Mouse (Mus musculus): ENCODE data around the gene Fosl1. TPM values are rescaled to one million over a fixed set of nuclear protein-coding genes. Genes with fewer than 3 reads are reported as not detected.
A peak's percentile ranks its signal among the peaks of the same experiment; 100 is the strongest.
"Not testable (repeated sequence)": the region's sequence is repeated elsewhere in the genome, so short reads cannot be mapped to it uniquely, and the experiment has no call there.

Gene Fosl1
- not detected in 2 replicates for polyA plus RNA-seq (2016; fragmentation: Nextera tagmentation; extraction: Ambion mirVana)

DNA sequence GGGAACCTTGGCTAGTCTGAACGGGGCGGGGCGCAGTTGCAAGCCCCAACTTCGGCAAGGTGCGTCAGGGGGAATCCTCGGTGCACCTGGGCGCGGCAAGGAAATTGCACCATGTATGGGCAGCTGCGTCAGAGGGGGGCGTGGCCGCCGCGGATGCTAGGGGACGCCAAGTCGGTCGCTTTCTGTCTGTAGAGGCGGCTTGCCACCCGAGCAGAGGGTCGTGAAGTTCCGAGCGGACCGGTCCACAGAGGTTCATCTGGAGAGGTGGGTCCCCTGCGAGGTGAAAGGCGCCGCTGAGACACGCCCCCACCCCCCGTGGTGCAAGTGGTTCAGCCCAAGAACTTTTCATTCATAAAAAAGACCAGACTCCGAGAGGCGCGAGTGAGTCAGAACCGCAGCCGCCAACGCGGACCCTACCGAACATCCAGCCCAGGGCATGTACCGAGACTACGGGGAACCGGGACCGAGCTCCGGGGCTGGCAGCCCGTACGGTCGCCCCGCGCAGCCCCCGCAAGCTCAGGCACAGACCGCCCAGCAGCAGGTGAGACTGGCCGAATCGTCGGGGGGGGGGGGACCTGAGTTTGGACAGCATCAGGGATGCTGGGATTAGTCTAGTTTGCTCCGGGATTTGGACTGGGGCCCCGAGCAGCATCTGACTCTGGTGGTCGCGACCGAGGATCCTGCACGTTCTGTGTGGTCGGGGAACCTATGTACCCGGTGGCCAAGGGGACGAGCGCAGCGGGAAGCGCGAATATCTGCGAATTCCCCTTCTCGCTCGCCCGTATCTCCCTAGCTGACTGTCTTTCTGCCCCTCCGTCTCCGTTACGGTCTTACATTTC, at the start of gene Fosl1:
Fosl1 (plus strand) TSS at position 33 of the 839 bp plus-strand sequence.
- H3K9ac ChIP-seq (replicated peaks): peak within 1 kb of the TSS; percentile 51
- no peaks in the 10 kb centered on the region for H3K36me3 ChIP-seq
- peak within 1 kb of the TSS; percentile 55 for H3K4me3 ChIP-seq (replicated peaks)
- H3K9me3 ChIP-seq: no peaks in the 10 kb centered on the region
- H3K27me3 ChIP-seq: peaks cover 80% of the 10 kb centered on the region
- peak within 1 kb of the TSS; percentile 97 for H3K4me2 ChIP-seq
- under 1% methylated on average over 70 of the region's 70 CpGs for WGBS
- peak; percentile 28; the same call in 1 of the 2 replicates for ATAC-seq (ENCODE audit: insufficient number of reproducible peaks, insufficient read depth, low FRiP score, low TSS enrichment, low read depth)
- H3K4me1 ChIP-seq (replicated peaks): peaks cover 15% of the 10 kb centered on the region
- no peak within 1 kb of the TSS for H3K27ac ChIP-seq

DNA sequence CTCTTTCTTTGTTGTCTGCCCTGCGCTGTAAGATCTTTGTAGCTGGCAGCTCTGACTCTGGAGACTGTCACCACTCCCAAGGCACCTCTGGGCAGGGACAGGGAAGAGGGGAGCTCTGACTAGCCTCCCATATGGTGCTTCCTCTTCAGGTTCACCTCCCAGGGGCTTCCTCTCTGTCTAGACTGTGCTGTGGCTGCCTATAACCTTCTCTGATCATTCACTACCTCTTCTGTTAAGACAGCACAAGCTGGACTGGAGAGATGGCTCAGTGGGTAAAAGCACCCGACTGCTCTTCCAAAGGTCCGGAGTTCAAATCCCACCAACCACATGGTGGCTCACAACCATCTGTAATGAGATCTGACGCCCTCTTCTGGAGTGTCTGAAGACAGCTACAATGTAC, 46.3 kb upstream of the Fosl1 start:
- WGBS: 72% methylated on average over 4 of the region's 4 CpGs
- H3K4me1 ChIP-seq (replicated peaks); H3K4me3 ChIP-seq (replicated peaks); H3K9me3 ChIP-seq; ATAC-seq (ENCODE audit: insufficient number of reproducible peaks, insufficient read depth, low FRiP score, low TSS enrichment, low read depth); H3K36me3 ChIP-seq; H3K9ac ChIP-seq (replicated peaks); H3K27me3 ChIP-seq; H3K4me2 ChIP-seq; H3K27ac ChIP-seq: not testable (repeated sequence)

DNA sequence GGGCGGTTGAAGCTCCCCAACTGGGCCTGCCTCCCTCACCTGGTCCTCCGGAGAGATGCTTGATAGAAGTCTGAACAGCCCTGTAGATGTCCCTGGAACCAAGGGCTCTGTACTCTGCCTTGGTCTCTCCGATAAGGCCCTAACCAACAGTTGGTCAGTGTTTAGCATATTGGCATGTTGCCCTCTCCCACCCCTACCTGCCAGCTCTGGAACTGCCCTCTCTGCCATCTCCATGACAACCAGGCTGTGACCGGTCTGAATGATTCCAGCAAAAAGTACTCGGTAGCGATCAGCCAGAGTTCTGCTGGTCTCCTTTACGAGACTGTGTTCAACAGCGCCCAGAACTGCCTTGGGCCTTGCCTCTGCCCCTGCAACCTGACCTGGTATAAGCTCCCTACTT, 45.1 kb upstream of the Fosl1 start, which contains the start of gene Tsga10ip:
Tsga10ip (minus strand) TSS at position 234 of the 400 bp plus-strand sequence.
- no peaks in the 10 kb centered on the region for H3K9me3 ChIP-seq
- 70% methylated on average over 8 of the region's 8 CpGs for WGBS

DNA sequence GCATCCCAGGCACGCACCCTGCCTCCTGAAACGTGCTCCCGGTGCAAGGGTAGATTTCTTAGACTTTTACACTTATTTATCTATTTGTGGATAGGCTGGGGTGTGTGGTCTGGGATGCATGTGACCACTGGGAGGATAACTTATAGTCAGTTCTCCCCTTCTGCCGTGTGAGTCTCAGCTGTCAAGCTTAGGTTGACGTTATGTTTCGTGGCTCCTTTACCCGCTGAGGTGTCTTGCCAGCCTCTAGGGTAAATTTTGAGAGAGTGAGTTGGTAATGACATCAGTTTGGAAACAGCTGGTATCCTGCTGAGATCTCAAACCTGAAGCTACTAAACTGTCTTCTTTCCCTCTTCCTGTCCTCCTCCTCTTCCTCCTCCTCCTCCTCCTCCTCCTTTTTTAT, 41.4 kb upstream of the Fosl1 start:
- Histone ChIP-seq H3K4me1 (replicated peaks) (peaks cover 13% of the 10 kb centered on the region), H3K4me2 (peak overlapping the region; percentile 54), H3K9ac (replicated peaks) (peak overlapping the region; percentile 53; the same call in 1 of the 2 replicates), H3K27me3 (no peaks in the 10 kb centered on the region), H3K27ac (peak overlapping the region; percentile 73), H3K9me3 (no peaks in the 10 kb centered on the region), H3K4me3 (replicated peaks) (peak overlapping the region; percentile 38), H3K36me3 (peaks cover 7% of the 10 kb centered on the region; the same call in 1 of the 2 replicates)
- WGBS: 32% methylated on average over 7 of the region's 7 CpGs
- no peak for ATAC-seq (ENCODE audit: insufficient number of reproducible peaks, insufficient read depth, low FRiP score, low TSS enrichment, low read depth)

More for the DNA sequence above, 45.1 kb upstream of the Fosl1 start, which contains the start of gene Tsga10ip:
- ATAC-seq (ENCODE audit: insufficient number of reproducible peaks, insufficient read depth, low FRiP score, low TSS enrichment, low read depth): no peak
- no peaks in the 10 kb centered on the region for H3K27me3 ChIP-seq
- peaks cover under 1% of the 10 kb centered on the region; the same call in 1 of the 2 replicates for H3K4me1 ChIP-seq (replicated peaks)
- H3K9ac ChIP-seq (replicated peaks): no peak within 1 kb of the TSS
- no peak within 1 kb of the TSS for H3K4me3 ChIP-seq (replicated peaks)
- H3K36me3 ChIP-seq: no peaks in the 10 kb centered on the region
- H3K27ac ChIP-seq: no peak within 1 kb of the TSS
- H3K4me2 ChIP-seq: no peak within 1 kb of the TSS

DNA sequence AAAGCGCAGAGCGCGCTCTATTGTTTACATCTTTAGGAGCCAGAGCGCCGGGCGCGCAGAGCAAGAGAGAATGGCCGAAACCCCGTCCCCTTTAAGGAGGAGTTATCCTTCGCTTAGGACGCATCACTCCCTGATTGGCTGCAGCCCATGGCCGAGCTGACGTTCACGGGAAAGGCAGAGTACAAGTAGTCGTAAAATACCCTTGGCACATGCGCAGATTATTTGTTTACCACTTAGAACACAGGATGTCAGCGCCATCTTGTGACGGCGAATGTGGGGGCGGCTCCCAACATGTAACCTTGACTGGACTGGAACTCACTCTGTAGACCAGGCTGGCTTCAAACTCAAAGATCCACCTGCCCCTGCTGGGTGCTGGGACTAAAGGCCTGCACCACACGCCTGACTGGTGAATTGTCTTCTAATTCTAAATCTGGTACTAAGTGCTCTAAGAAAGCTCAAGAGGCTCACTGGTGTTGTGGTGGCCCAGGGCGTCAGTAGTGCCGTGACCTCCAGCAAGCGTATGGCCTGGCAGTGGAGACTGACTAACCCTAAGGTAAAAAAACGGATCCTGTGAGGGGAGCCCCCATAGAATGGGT, 40.7 kb upstream of the Fosl1 start:
- not testable (repeated sequence) for H3K36me3 ChIP-seq, H3K27me3 ChIP-seq, H3K9me3 ChIP-seq
- 18% methylated on average over 25 of the region's 25 CpGs for WGBS
- H3K9ac ChIP-seq (replicated peaks): peak overlapping the region; percentile 73
- H3K4me1 ChIP-seq (replicated peaks): peaks cover 13% of the 10 kb centered on the region
- ATAC-seq (ENCODE audit: insufficient number of reproducible peaks, insufficient read depth, low FRiP score, low TSS enrichment, low read depth): peak; percentile 63
- H3K27ac ChIP-seq: peak overlapping the region; percentile 94
- H3K4me2 ChIP-seq: peak overlapping the region; percentile 67
- peak overlapping the region; percentile 60 for H3K4me3 ChIP-seq (replicated peaks)

DNA sequence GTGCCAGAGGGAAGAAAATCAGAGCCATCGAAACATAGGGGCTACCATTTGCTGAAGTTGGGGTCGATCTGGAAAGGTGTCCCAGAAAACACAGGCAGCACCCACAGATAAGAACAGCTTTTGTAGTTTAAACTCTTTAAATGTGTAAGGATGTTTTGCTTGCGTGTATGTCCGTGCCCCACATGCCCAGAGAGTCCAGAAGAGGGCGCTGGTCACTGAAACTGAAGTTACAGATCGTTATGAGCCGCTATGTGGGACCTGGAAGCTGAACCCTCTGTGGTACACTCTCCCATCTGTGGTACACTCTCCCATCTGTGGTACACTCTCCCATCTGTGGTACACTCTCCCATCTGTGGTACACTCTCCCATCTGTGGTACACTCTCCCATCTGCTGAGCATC, 40.2 kb upstream of the Fosl1 start:
- Histone ChIP-seq H3K4me1 (replicated peaks) (peaks cover 13% of the 10 kb centered on the region), H3K27me3 (no peaks in the 10 kb centered on the region), H3K9me3 (no peaks in the 10 kb centered on the region), H3K4me3 (replicated peaks) (peak overlapping the region; percentile 60), H3K9ac (replicated peaks) (peak overlapping the region; percentile 73), H3K4me2 (peak overlapping the region; percentile 67), H3K27ac (peak overlapping the region; percentile 94), H3K36me3 (peaks cover 7% of the 10 kb centered on the region; the same call in 1 of the 2 replicates)
- 14% methylated on average over 7 of the region's 7 CpGs for WGBS
- no peak for ATAC-seq (ENCODE audit: insufficient number of reproducible peaks, insufficient read depth, low FRiP score, low TSS enrichment, low read depth)

DNA sequence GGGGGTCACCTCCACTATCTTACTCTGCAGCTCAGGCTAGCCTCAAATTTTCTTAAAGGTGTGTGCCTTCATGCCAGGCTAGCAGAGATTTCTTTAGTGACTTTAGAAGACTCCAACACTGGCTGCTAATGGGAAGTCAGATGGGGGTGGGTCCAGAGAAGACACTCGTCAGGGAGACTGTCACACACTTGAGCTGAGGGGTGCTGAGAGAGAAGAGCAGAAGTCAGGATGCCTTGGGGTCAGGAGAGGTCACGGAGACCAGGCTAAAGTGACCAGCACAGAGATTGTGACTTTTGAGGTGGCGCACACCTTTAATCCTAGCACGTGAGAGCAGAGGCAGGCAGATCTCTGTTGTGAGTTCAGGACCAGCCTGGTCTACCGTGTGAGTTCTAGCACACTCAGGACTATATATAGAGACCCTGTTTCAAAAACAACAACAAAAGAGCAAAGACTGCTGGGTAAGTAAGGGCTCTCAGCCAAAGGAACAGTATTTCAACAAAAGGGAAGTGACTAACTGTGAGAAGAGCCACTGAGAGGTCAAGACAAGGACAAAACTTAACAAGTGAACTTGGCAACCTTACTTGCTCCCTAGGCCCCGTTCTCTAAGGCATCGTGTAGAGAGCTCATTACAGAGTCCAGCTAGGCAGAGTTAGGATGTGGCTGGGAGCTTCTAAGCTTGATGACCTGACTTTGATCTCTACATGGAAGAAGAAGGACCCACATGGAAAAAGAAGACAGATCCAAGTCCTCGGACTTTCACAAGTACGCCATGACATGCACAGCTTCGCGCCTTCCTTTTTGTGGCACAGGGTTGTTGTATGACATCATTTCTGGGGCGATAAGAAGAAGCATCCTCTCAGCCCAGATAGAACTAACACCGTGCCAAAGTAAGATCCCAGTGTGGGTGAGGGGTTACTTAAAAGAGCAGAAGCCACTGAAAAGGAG, 39.0 kb upstream of the Fosl1 start:
- Histone ChIP-seq H3K36me3 (peaks cover 7% of the 10 kb centered on the region; the same call in 1 of the 2 replicates), H3K4me2 (peak overlapping the region; percentile 67), H3K4me3 (replicated peaks) (peak overlapping the region; percentile 60; the same call in 1 of the 2 replicates), H3K27me3 (no peaks in the 10 kb centered on the region), H3K9ac (replicated peaks) (0 out of 2 replicates have a peak overlapping the region, but pooled peaks have one; percentile 73), H3K9me3 (no peaks in the 10 kb centered on the region), H3K27ac (no peak overlapping the region), H3K4me1 (replicated peaks) (peaks cover 13% of the 10 kb centered on the region)
- ATAC-seq (ENCODE audit: insufficient number of reproducible peaks, insufficient read depth, low FRiP score, low TSS enrichment, low read depth): no peak
- 92% methylated on average over 13 of the region's 13 CpGs for WGBS

DNA sequence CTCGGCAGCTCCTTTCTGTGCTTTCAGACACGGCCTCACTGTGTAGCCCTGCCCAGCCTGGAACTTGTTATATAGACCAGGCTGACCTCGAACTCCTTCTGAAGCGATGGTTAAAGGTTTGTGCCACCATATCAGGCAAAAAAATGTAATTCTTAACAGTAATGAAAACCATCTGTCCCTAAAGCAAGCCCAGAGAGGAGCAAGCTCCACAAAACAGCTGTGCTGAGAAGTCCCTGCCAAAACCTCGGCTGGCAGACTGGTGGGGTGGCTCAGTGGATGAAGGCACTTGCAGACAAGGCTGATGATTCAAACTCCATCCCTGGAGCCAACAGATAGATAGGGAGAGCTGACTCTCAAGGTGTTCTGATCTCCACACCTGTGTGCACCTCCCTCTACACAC, 38.3 kb upstream of the Fosl1 start:
- no peaks in the 10 kb centered on the region for H3K9me3 ChIP-seq
- 53% methylated on average over 5 of the region's 5 CpGs for WGBS
- H3K36me3 ChIP-seq: peaks cover 7% of the 10 kb centered on the region; the same call in 1 of the 2 replicates
- no peak for ATAC-seq (ENCODE audit: insufficient number of reproducible peaks, insufficient read depth, low FRiP score, low TSS enrichment, low read depth)
- peaks cover 13% of the 10 kb centered on the region for H3K4me1 ChIP-seq (replicated peaks)
- H3K9ac ChIP-seq (replicated peaks): no peak overlapping the region
- no peaks in the 10 kb centered on the region for H3K27me3 ChIP-seq
- no peak overlapping the region for H3K4me2 ChIP-seq
- no peak overlapping the region for H3K4me3 ChIP-seq (replicated peaks)
- H3K27ac ChIP-seq: no peak overlapping the region

DNA sequence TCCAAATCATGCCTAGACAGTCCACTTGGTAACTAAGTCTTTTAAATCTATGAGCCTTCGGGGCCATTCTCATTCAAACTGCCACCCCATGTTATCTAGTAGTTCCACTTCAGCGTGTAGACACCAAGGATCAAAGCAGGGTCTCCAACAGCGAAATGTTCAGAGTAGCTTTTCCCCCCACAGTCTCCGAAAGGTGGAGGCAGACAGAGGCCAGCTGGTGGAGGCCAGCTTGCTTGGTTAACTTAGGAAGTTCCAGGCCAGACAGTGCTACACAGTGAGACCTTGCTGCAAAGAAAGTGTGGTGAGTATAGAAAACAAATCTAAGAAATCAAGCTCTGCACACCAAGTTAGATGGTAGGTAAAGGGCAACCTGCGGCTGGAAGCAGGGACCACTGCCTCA, 36.7 kb upstream of the Fosl1 start:
- WGBS: 87% methylated on average over 5 of the region's 5 CpGs
- H3K36me3 ChIP-seq: peaks cover 7% of the 10 kb centered on the region; the same call in 1 of the 2 replicates
- no peaks in the 10 kb centered on the region for H3K27me3 ChIP-seq
- ATAC-seq (ENCODE audit: insufficient number of reproducible peaks, insufficient read depth, low FRiP score, low TSS enrichment, low read depth): no peak
- H3K4me2 ChIP-seq: no peak overlapping the region
- no peaks in the 10 kb centered on the region for H3K9me3 ChIP-seq
- H3K27ac ChIP-seq: no peak overlapping the region
- no peak overlapping the region for H3K9ac ChIP-seq (replicated peaks)
- H3K4me1 ChIP-seq (replicated peaks): peaks cover 13% of the 10 kb centered on the region
- no peak overlapping the region for H3K4me3 ChIP-seq (replicated peaks)

DNA sequence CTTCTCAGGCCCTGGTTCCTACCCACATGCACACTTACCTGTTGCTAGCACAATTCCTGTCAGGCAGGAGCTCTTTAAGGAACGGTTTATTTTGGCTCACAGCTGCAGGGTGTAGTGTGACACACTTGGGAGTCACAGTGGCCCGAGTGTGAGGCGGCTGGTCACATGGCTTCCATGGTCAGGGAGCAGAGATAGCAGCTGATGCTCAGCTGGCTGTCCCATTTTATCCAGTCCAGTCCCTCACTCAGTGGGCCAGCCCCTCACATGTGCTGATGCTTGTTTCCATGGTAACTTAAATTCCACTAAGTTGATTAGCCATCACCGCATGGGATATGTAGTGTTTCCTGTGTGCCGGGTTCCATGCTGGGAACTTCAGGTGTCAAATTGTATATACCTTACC, 35.4 kb upstream of the Fosl1 start:
- peaks cover 7% of the 10 kb centered on the region; the same call in 1 of the 2 replicates for H3K36me3 ChIP-seq
- H3K4me3 ChIP-seq (replicated peaks): no peak overlapping the region
- no peak overlapping the region for H3K4me2 ChIP-seq
- WGBS: 64% methylated on average over 5 of the region's 5 CpGs
- H3K27me3 ChIP-seq: no peaks in the 10 kb centered on the region
- no peaks in the 10 kb centered on the region for H3K9me3 ChIP-seq
- no peak overlapping the region for H3K27ac ChIP-seq
- no peak overlapping the region for H3K9ac ChIP-seq (replicated peaks)
- no peak for ATAC-seq (ENCODE audit: insufficient number of reproducible peaks, insufficient read depth, low FRiP score, low TSS enrichment, low read depth)
- H3K4me1 ChIP-seq (replicated peaks): peaks cover 13% of the 10 kb centered on the region
